Mouse (Mus musculus): ENCODE data around the gene Fxyd6. TPM values are rescaled to one million over a fixed set of nuclear protein-coding genes. Genes with fewer than 3 reads are reported as not detected.

Gene Fxyd6
- polyA plus RNA-seq, 1 experiment from 2014 or later: 89.1 TPM

GRCm38 (mm10) chr9:45376427-45376826 is 6.4 kb downstream of the Fxyd6 start:
- Histone ChIP-seq H3K36me3 (0 out of 2 replicates have a peak, but pooled peaks cover 4% of the 10 kb centered on the region), H3K27ac (no peak overlapping the region), H3K27me3 (no peaks in the 10 kb centered on the region), H3K4me3 (no peak overlapping the region), H3K9ac (no peak overlapping the region), H3K4me2 (no peak overlapping the region), H3K4me1 (peaks cover 19% of the 10 kb centered on the region; the same call in 1 of the 2 replicates), H3K9me3 (no peaks in the 10 kb centered on the region)
- no peak for ATAC-seq (ENCODE audit: insufficient number of reproducible peaks, insufficient read depth, low FRiP score, low TSS enrichment, low read depth)
- WGBS: 84% methylated on average over 4 of the region's 4 CpGs

GRCm38 (mm10) chr9:45376883-45377282 is 6.9 kb downstream of the Fxyd6 start:
- Histone ChIP-seq H3K4me2 (no peak overlapping the region), H3K4me1 (peaks cover 18% of the 10 kb centered on the region; the same call in 1 of the 2 replicates), H3K27me3 (no peaks in the 10 kb centered on the region), H3K27ac (no peak overlapping the region), H3K4me3 (no peak overlapping the region), H3K36me3 (0 out of 2 replicates have a peak, but pooled peaks cover 4% of the 10 kb centered on the region), H3K9me3 (no peaks in the 10 kb centered on the region), H3K9ac (no peak overlapping the region)
- no peak for ATAC-seq (ENCODE audit: insufficient number of reproducible peaks, insufficient read depth, low FRiP score, low TSS enrichment, low read depth)
- 91% methylated on average over 2 of the region's 2 CpGs for WGBS

GRCm38 (mm10) chr9:45380411-45381251 is 10.6 kb downstream of the Fxyd6 start:
- no peak overlapping the region for H3K4me2 ChIP-seq
- H3K27ac ChIP-seq: no peak overlapping the region
- H3K9me3 ChIP-seq: no peaks in the 10 kb centered on the region
- WGBS: 51% methylated on average over 10 of the region's 10 CpGs
- ATAC-seq (ENCODE audit: insufficient number of reproducible peaks, insufficient read depth, low FRiP score, low TSS enrichment, low read depth): no peak
- H3K4me1 ChIP-seq: peaks cover 12% of the 10 kb centered on the region; the same call in 1 of the 2 replicates
- H3K27me3 ChIP-seq: no peaks in the 10 kb centered on the region
- no peaks in the 10 kb centered on the region for H3K36me3 ChIP-seq
- 0 out of 2 replicates have a peak overlapping the region, but pooled peaks have one; percentile 36 for H3K9ac ChIP-seq
- no peak overlapping the region for H3K4me3 ChIP-seq

GRCm38 (mm10) chr9:45382336-45382735 is 12.4 kb downstream of the Fxyd6 start:
- H3K9ac ChIP-seq: no peak overlapping the region
- no peaks in the 10 kb centered on the region for H3K36me3 ChIP-seq
- 73% methylated on average over 5 of the region's 5 CpGs for WGBS
- ATAC-seq (ENCODE audit: insufficient number of reproducible peaks, insufficient read depth, low FRiP score, low TSS enrichment, low read depth): no peak
- peaks cover 12% of the 10 kb centered on the region; the same call in 1 of the 2 replicates for H3K4me1 ChIP-seq
- H3K27me3 ChIP-seq: no peaks in the 10 kb centered on the region
- no peak overlapping the region for H3K4me2 ChIP-seq
- H3K27ac ChIP-seq: no peak overlapping the region
- H3K9me3 ChIP-seq: no peaks in the 10 kb centered on the region
- H3K4me3 ChIP-seq: no peak overlapping the region

GRCm38 (mm10) chr9:45382834-45383233 is 12.8 kb downstream of the Fxyd6 start:
- no peak overlapping the region for H3K27ac ChIP-seq
- H3K4me2 ChIP-seq: no peak overlapping the region
- H3K9me3 ChIP-seq: no peaks in the 10 kb centered on the region
- no peak overlapping the region for H3K4me3 ChIP-seq
- WGBS: 74% methylated on average over 5 of the region's 5 CpGs
- no peak for ATAC-seq (ENCODE audit: insufficient number of reproducible peaks, insufficient read depth, low FRiP score, low TSS enrichment, low read depth)
- no peaks in the 10 kb centered on the region for H3K36me3 ChIP-seq
- peaks cover 12% of the 10 kb centered on the region; the same call in 1 of the 2 replicates for H3K4me1 ChIP-seq
- no peaks in the 10 kb centered on the region for H3K27me3 ChIP-seq
- H3K9ac ChIP-seq: no peak overlapping the region

GRCm38 (mm10) chr9:45383883-45384282 is 13.9 kb downstream of the Fxyd6 start:
- Histone ChIP-seq H3K36me3 (no peaks in the 10 kb centered on the region), H3K9me3 (no peaks in the 10 kb centered on the region), H3K4me2 (no peak overlapping the region), H3K27ac (no peak overlapping the region), H3K27me3 (no peaks in the 10 kb centered on the region), H3K4me1 (peaks cover 12% of the 10 kb centered on the region; the same call in 1 of the 2 replicates), H3K9ac (no peak overlapping the region), H3K4me3 (no peak overlapping the region)
- 95% methylated on average over 6 of the region's 6 CpGs for WGBS
- ATAC-seq (ENCODE audit: insufficient number of reproducible peaks, insufficient read depth, low FRiP score, low TSS enrichment, low read depth): no peak

GRCm38 (mm10) chr9:45386698-45387097 is 16.7 kb downstream of the Fxyd6 start:
- Histone ChIP-seq H3K36me3 (peaks cover 5% of the 10 kb centered on the region), H3K27me3 (no peaks in the 10 kb centered on the region), H3K27ac (no peak overlapping the region), H3K9me3 (no peaks in the 10 kb centered on the region), H3K9ac (no peak overlapping the region), H3K4me1 (no peaks in the 10 kb centered on the region), H3K4me2 (no peak overlapping the region), H3K4me3 (no peak overlapping the region)
- ATAC-seq (ENCODE audit: insufficient number of reproducible peaks, insufficient read depth, low FRiP score, low TSS enrichment, low read depth): no peak
- WGBS: 73% methylated on average over 5 of the region's 5 CpGs

GRCm38 (mm10) chr9:45388385-45388994 is 18.5 kb downstream of the Fxyd6 start:
- no peaks in the 10 kb centered on the region for H3K4me1 ChIP-seq
- H3K9ac ChIP-seq: no peak overlapping the region
- H3K4me2 ChIP-seq: no peak overlapping the region
- no peak overlapping the region for H3K4me3 ChIP-seq
- no peaks in the 10 kb centered on the region for H3K9me3 ChIP-seq
- H3K27me3 ChIP-seq: no peaks in the 10 kb centered on the region
- H3K27ac ChIP-seq: no peak overlapping the region
- WGBS: 49% methylated on average over 12 of the region's 12 CpGs
- no peak for ATAC-seq (ENCODE audit: insufficient number of reproducible peaks, insufficient read depth, low FRiP score, low TSS enrichment, low read depth)
- H3K36me3 ChIP-seq: peaks cover 21% of the 10 kb centered on the region

- WGBS: 79% methylated on average over 8 of the region's 8 CpGs
- ATAC-seq (ENCODE audit: insufficient number of reproducible peaks, insufficient read depth, low FRiP score, low TSS enrichment, low read depth): no peak
- Histone ChIP-seq H3K36me3 (peaks cover 29% of the 10 kb centered on the region), H3K9me3 (no peaks in the 10 kb centered on the region), H3K9ac (no peak overlapping the region), H3K27ac (no peak overlapping the region), H3K4me2 (no peak overlapping the region), H3K4me1 (no peaks in the 10 kb centered on the region), H3K4me3 (no peak overlapping the region), H3K27me3 (no peaks in the 10 kb centered on the region)
Measured at GRCm38 (mm10) chr9:45389596-45389995, 19.6 kb downstream of the Fxyd6 start.

- Histone ChIP-seq H3K9ac (0 out of 2 replicates have a peak overlapping the region, but pooled peaks have one; percentile 21), H3K9me3 (no peaks in the 10 kb centered on the region), H3K4me3 (no peak overlapping the region), H3K27me3 (no peaks in the 10 kb centered on the region), H3K27ac (no peak overlapping the region), H3K4me1 (no peaks in the 10 kb centered on the region), H3K4me2 (no peak overlapping the region), H3K36me3 (peaks cover 40% of the 10 kb centered on the region)
- 69% methylated on average over 7 of the region's 7 CpGs for WGBS
- no peak for ATAC-seq (ENCODE audit: insufficient number of reproducible peaks, insufficient read depth, low FRiP score, low TSS enrichment, low read depth)
Measured at GRCm38 (mm10) chr9:45391299-45391698, 21.3 kb downstream of the Fxyd6 start.

GRCm38 (mm10) chr9:45395218-45395617 is 25.2 kb downstream of the Fxyd6 start:
- Histone ChIP-seq H3K4me2 (no peak overlapping the region), H3K4me1 (no peaks in the 10 kb centered on the region), H3K27ac (no peak overlapping the region), H3K9me3 (no peaks in the 10 kb centered on the region), H3K27me3 (no peaks in the 10 kb centered on the region), H3K9ac (no peak overlapping the region), H3K36me3 (peaks cover 40% of the 10 kb centered on the region), H3K4me3 (no peak overlapping the region)
- WGBS: 87% methylated on average over 6 of the region's 6 CpGs
- no peak for ATAC-seq (ENCODE audit: insufficient number of reproducible peaks, insufficient read depth, low FRiP score, low TSS enrichment, low read depth)

GRCm38 (mm10) chr9:45395796-45396195 is 25.8 kb downstream of the Fxyd6 start:
- Histone ChIP-seq H3K9ac (no peak overlapping the region), H3K36me3 (peaks cover 40% of the 10 kb centered on the region), H3K27ac (no peak overlapping the region), H3K4me2 (no peak overlapping the region), H3K27me3 (no peaks in the 10 kb centered on the region), H3K4me1 (no peaks in the 10 kb centered on the region), H3K4me3 (no peak overlapping the region), H3K9me3 (no peaks in the 10 kb centered on the region)
- ATAC-seq (ENCODE audit: insufficient number of reproducible peaks, insufficient read depth, low FRiP score, low TSS enrichment, low read depth): no peak
- 57% methylated on average over 3 of the region's 3 CpGs for WGBS
